Mouse (Mus musculus) splenic B cell, adult 2 months (primary cell): Measurements from ENCODE around the gene Gnat1.
A peak's percentile ranks its signal among the peaks of the same experiment; 100 is the strongest.

Experiments used
- DNase-seq: peaks from one replicate; pipeline ENCODE4 v3.0.0-alpha.2; 2011; ENCODE audit warnings: low read depth, low spot score
- H3K27me3 ChIP-seq: 2 replicates; pipeline ENCODE4 v1.6.1; 2012; ENCODE audit warnings: mild to moderate bottlenecking, low read length, moderate library complexity, mixed read lengths; ENCODE audit not compliant: control insufficient read depth, poor library complexity, insufficient read depth, severe bottlenecking
- H3K36me3 ChIP-seq: 2 replicates; pipeline ENCODE4 v1.6.1; 2012; ENCODE audit warnings: mild to moderate bottlenecking, low read length, moderate library complexity, mixed read lengths; ENCODE audit not compliant: control insufficient read depth, poor library complexity, insufficient read depth, severe bottlenecking

The Gnat1 gene

GRCm38 (mm10) chr9:107633661-107634405 lies 45.7 kb downstream of the Gnat1 start:
- Histone ChIP-seq H3K27me3 (no peaks in the 10 kb centered on the region), H3K36me3 (peaks cover 1% of the 10 kb centered on the region; the same call in 1 of the 2 replicates)
- DNase-seq, result peak; percentile 24

- H3K27me3 ChIP-seq, result no peaks in the 10 kb centered on the region
- peak; percentile 88 for DNase-seq
- peaks cover 1% of the 10 kb centered on the region; the same call in 1 of the 2 replicates for H3K36me3 ChIP-seq
Observed at GRCm38 (mm10) chr9:107633091-107633660, 46.3 kb downstream of the Gnat1 start.

- no peak for DNase-seq
- Histone ChIP-seq H3K36me3 (peaks cover 4% of the 10 kb centered on the region), H3K27me3 (no peaks in the 10 kb centered on the region)
Observed at GRCm38 (mm10) chr9:107632478-107632877, 47.0 kb downstream of the Gnat1 start.

- Histone ChIP-seq H3K36me3 (peaks cover 5% of the 10 kb centered on the region), H3K27me3 (no peaks in the 10 kb centered on the region)
- DNase-seq, result no peak
Observed at GRCm38 (mm10) chr9:107631861-107632260, 47.7 kb downstream of the Gnat1 start.

- no peak for DNase-seq
- peaks cover 5% of the 10 kb centered on the region for H3K36me3 ChIP-seq
Observed at GRCm38 (mm10) chr9:107631311-107631826, 48.1 kb downstream of the Gnat1 start.

GRCm38 (mm10) chr9:107630576-107630975 lies 48.9 kb downstream of the Gnat1 start:
- H3K27me3 ChIP-seq, result no peaks in the 10 kb centered on the region
- peaks cover 5% of the 10 kb centered on the region for H3K36me3 ChIP-seq
- no peak for DNase-seq

More at GRCm38 (mm10) chr9:107631311-107631826, 48.1 kb downstream of the Gnat1 start:
- H3K27me3 ChIP-seq, result no peaks in the 10 kb centered on the region

- Histone ChIP-seq H3K36me3 (peaks cover 5% of the 10 kb centered on the region), H3K27me3 (no peaks in the 10 kb centered on the region)
- DNase-seq, result peak; percentile 29
Observed at GRCm38 (mm10) chr9:107629901-107630425, 49.5 kb downstream of the Gnat1 start.

- H3K36me3 ChIP-seq, result peaks cover 5% of the 10 kb centered on the region
- DNase-seq, result no peak
- H3K27me3 ChIP-seq, result no peaks in the 10 kb centered on the region
Observed at GRCm38 (mm10) chr9:107629411-107629730, 50.1 kb downstream of the Gnat1 start.

GRCm38 (mm10) chr9:107628721-107629410 lies 50.6 kb downstream of the Gnat1 start:
- H3K27me3 ChIP-seq, result no peaks in the 10 kb centered on the region
- peak; percentile 89 for DNase-seq
- peaks cover 5% of the 10 kb centered on the region for H3K36me3 ChIP-seq

GRCm38 (mm10) chr9:107627387-107628255 lies 51.9 kb downstream of the Gnat1 start:
- no peaks in the 10 kb centered on the region for H3K27me3 ChIP-seq
- H3K36me3 ChIP-seq, result peaks cover 3% of the 10 kb centered on the region
- DNase-seq, result no peak

GRCm38 (mm10) chr9:107626844-107627277 lies 52.7 kb downstream of the Gnat1 start:
- DNase-seq, result peak; percentile 87
- peaks cover 3% of the 10 kb centered on the region; the same call in 1 of the 2 replicates for H3K36me3 ChIP-seq
- no peaks in the 10 kb centered on the region for H3K27me3 ChIP-seq

GRCm38 (mm10) chr9:107626158-107626843 lies 53.2 kb downstream of the Gnat1 start:
- DNase-seq, result no peak
- Histone ChIP-seq H3K27me3 (no peaks in the 10 kb centered on the region), H3K36me3 (peaks cover 3% of the 10 kb centered on the region; the same call in 1 of the 2 replicates)

- DNase-seq, result no peak
- H3K36me3 ChIP-seq, result peaks cover 3% of the 10 kb centered on the region; the same call in 1 of the 2 replicates
- no peaks in the 10 kb centered on the region for H3K27me3 ChIP-seq
Observed at GRCm38 (mm10) chr9:107625351-107626128, 54.0 kb downstream of the Gnat1 start.
